9 mouse cellular contexts compared by ENCODE assay signal in genomic region chr2:49788051-49788418, GRCm38 (mm10). TPM values are rescaled to one million over a fixed set of nuclear protein-coding genes. Genes with fewer than 3 reads are reported as not detected.
DNase-seq lines count a peak whose midpoint lies in the region; ATAC-seq lines count a peak whose summit lies in the region.
"Had no signal": no experiment of that assay in that cellular context is flagged by ENCODE, and none has a peak within 500 bp of the region (broad histone marks: within the 10 kb centered on the region; RNA-seq: fewer than 3 reads in every experiment).

No protein-coding gene starts in this region.

- peaks cover 52% of the 10 kb centered on the region for H3K27me3 ChIP-seq in kidney, embryonic 15.5 days
- H3K27me3 ChIP-seq in embryonic facial prominence, embryonic 10.5 days (replicated peaks; ENCODE audit: low read depth, poor library complexity, severe bottlenecking) = peaks cover 59% of the 10 kb centered on the region
- H3K27me3 ChIP-seq in hindbrain, embryonic 15.5 days = peaks cover 28% of the 10 kb centered on the region
- H3K27me3 ChIP-seq in midbrain, embryonic 14.5 days (ENCODE audit: control insufficient read depth, insufficient read depth, low read length) = peaks cover 21% of the 10 kb centered on the region

- peak overlapping the region; percentile 95 for H3K4me2 ChIP-seq in kidney, embryonic 15.5 days
- peak overlapping the region; percentile 100 for H3K4me2 ChIP-seq in hindbrain, embryonic 15.5 days
- peak overlapping the region; percentile 100 for H3K4me2 ChIP-seq in midbrain, embryonic 14.5 days (ENCODE audit: low read length)

- DNase-seq in kidney, postnatal 4 days = no peak
- no peak for DNase-seq in embryonic facial prominence, embryonic 10.5 days (ENCODE audit: low spot score)
- DNase-seq in midbrain, embryonic 14.5 days = no peak
- DNase-seq in adrenal gland, adult 2 months = no peak
- DNase-seq in left cerebral cortex, postnatal 25 days (ENCODE audit: low spot score in 2 of 2) = no peak
- DNase-seq: thymus, postnatal 25 days had no signal

- H3K27ac ChIP-seq in kidney, embryonic 15.5 days = 0 out of 2 replicates have a peak overlapping the region, but pooled peaks have one; percentile 18
- H3K27ac ChIP-seq in embryonic facial prominence, embryonic 10.5 days (replicated peaks) = peak overlapping the region; percentile 84
- H3K27ac ChIP-seq in hindbrain, embryonic 15.5 days (replicated peaks) = no peak overlapping the region
- no peak overlapping the region for H3K27ac ChIP-seq in midbrain, embryonic 14.5 days (replicated peaks; ENCODE audit: low read depth, low read length)

- WGBS in kidney, embryonic 15.5 days = 0% methylated on average over 14 of the region's 14 CpGs
- under 1% methylated on average over 14 of the region's 14 CpGs for WGBS in embryonic facial prominence, embryonic 10.5 days
- under 1% methylated on average over 14 of the region's 14 CpGs for WGBS in hindbrain, embryonic 15.5 days
- 1% methylated on average over 14 of the region's 14 CpGs for WGBS in midbrain, embryonic 14.5 days

- H3K9me3 ChIP-seq in kidney, embryonic 15.5 days (replicated peaks) = no peaks in the 10 kb centered on the region
- no peaks in the 10 kb centered on the region for H3K9me3 ChIP-seq in embryonic facial prominence, embryonic 10.5 days
- no peaks in the 10 kb centered on the region for H3K9me3 ChIP-seq in hindbrain, embryonic 15.5 days
- H3K9me3 ChIP-seq in midbrain, embryonic 14.5 days (ENCODE audit: control insufficient read depth, low read length) = no peaks in the 10 kb centered on the region

- H3K4me1 ChIP-seq in kidney, embryonic 15.5 days = peaks cover 23% of the 10 kb centered on the region
- peaks cover 16% of the 10 kb centered on the region for H3K4me1 ChIP-seq in embryonic facial prominence, embryonic 10.5 days
- H3K4me1 ChIP-seq in hindbrain, embryonic 15.5 days (replicated peaks) = peaks cover 12% of the 10 kb centered on the region
- H3K4me1 ChIP-seq in midbrain, embryonic 14.5 days (ENCODE audit: control insufficient read depth, insufficient read depth, low read length) = peaks cover 5% of the 10 kb centered on the region; the same call in 1 of the 2 replicates

- ATAC-seq in kidney, embryonic 15.5 days (replicated peaks; ENCODE audit: low FRiP score) = peak; percentile 52
- peak; percentile 49; the same call in 1 of the 2 replicates for ATAC-seq in hindbrain, embryonic 15.5 days (ENCODE audit: low FRiP score, low read depth)
- ATAC-seq in midbrain, embryonic 14.5 days (ENCODE audit: low FRiP score, low TSS enrichment) = peak; percentile 44; the same call in 1 of the 2 replicates
- ATAC-seq in erythroblast, adult 5-6 weeks (replicated peaks; ENCODE audit: low FRiP score, poor library complexity, severe bottlenecking) = no peak

- peak overlapping the region; percentile 70 for H3K4me3 ChIP-seq in kidney, embryonic 15.5 days (replicated peaks)
- H3K4me3 ChIP-seq in embryonic facial prominence, embryonic 10.5 days = peak overlapping the region; percentile 77
- peak overlapping the region; percentile 55 for H3K4me3 ChIP-seq in hindbrain, embryonic 15.5 days
- peak overlapping the region; percentile 60 for H3K4me3 ChIP-seq in midbrain, embryonic 14.5 days (replicated peaks; ENCODE audit: low read depth, low read length)

- no peaks in the 10 kb centered on the region for H3K36me3 ChIP-seq in kidney, embryonic 15.5 days
- no peaks in the 10 kb centered on the region for H3K36me3 ChIP-seq in embryonic facial prominence, embryonic 10.5 days (replicated peaks)
- H3K36me3 ChIP-seq in hindbrain, embryonic 15.5 days = no peaks in the 10 kb centered on the region
- H3K36me3 ChIP-seq in midbrain, embryonic 14.5 days (ENCODE audit: control insufficient read depth, insufficient read depth, low read length) = no peaks in the 10 kb centered on the region

- intact Hi-C loops in left cerebral cortex, postnatal 25 days (cut with DNase I) = loop anchor here (5.0 kb wide), 1 partner anchor 279 kb away; the partner anchor contains the start of gene Lypd6

- peak overlapping the region; percentile 67 for H3K9ac ChIP-seq in kidney, embryonic 15.5 days
- H3K9ac ChIP-seq in hindbrain, embryonic 15.5 days = peak overlapping the region; percentile 65
- H3K9ac ChIP-seq in midbrain, embryonic 14.5 days (replicated peaks; ENCODE audit: low read length) = peak overlapping the region; percentile 67

RNA-seq across cellular contexts. Expression of gene Lypd6b, which starts 0.5 kb away (rescaled TPM):
- 10.0 and 11.6 TPM in 2 replicates for polyA plus RNA-seq in kidney, embryonic 15.5 days (2015; fragmentation: Nextera tagmentation; extraction: Ambion mirVana)
- polyA plus RNA-seq in embryonic facial prominence, embryonic 10.5 days (2016; fragmentation: Nextera tagmentation; extraction: Ambion mirVana) = 2.9 and 3.9 TPM in 2 replicates
- polyA plus RNA-seq in hindbrain, embryonic 15.5 days (2015; fragmentation: Nextera tagmentation; extraction: Ambion mirVana) = 12.0 and 12.8 TPM in 2 replicates
- 8.7 and 9.7 TPM in 2 replicates for polyA plus RNA-seq in midbrain, embryonic 14.5 days (2014; fragmentation: Nextera tagmentation; extraction: Ambion mirVana)
- not detected in 2 replicates for total RNA-seq in erythroblast, adult 5-6 weeks (2015; ENCODE audit: low replicate concordance)
- not detected in 2 replicates for total RNA-seq in erythroblast, adult 5-6 weeks (2017; ENCODE audit: low replicate concordance)
- 1 to 10 TPM in 1 of 2 experiments, not detected in 1; 1.1 TPM for total RNA-seq in adrenal gland, adult 2 months (2021)
- polyA plus RNA-seq in adrenal gland, adult 2 months (2012; rRNA removed) = 0.06 TPM in 1 of 2 replicates, not detected in the other
- total RNA-seq in left cerebral cortex, postnatal 25 days (2021) = 1 to 10 TPM; 8.1 to 8.6 TPM

Comparison
In these comparisons a context has a peak if more than half of its experiments do, and no peak if none do; other contexts are left out.
1. H3K27ac ChIP-seq: peak in kidney, embryonic 15.5 days (single experiment) and embryonic facial prominence, embryonic 10.5 days (single experiment); none in hindbrain, embryonic 15.5 days (single experiment) and midbrain, embryonic 14.5 days (single experiment).
2. Peak in every context shown above with its lines, with median percentiles within 50 percentile points of each other: H3K4me2 ChIP-seq, H3K4me3 ChIP-seq and H3K9ac ChIP-seq.